Mouse (Mus musculus): ENCODE data around the gene Ccnt1. TPM values are rescaled to one million over a fixed set of nuclear protein-coding genes. Genes with fewer than 3 reads are reported as not detected.

Gene Ccnt1
- total RNA-seq, 2 experiments from 2014 or later = 17.3 to 21.1 TPM

DNA sequence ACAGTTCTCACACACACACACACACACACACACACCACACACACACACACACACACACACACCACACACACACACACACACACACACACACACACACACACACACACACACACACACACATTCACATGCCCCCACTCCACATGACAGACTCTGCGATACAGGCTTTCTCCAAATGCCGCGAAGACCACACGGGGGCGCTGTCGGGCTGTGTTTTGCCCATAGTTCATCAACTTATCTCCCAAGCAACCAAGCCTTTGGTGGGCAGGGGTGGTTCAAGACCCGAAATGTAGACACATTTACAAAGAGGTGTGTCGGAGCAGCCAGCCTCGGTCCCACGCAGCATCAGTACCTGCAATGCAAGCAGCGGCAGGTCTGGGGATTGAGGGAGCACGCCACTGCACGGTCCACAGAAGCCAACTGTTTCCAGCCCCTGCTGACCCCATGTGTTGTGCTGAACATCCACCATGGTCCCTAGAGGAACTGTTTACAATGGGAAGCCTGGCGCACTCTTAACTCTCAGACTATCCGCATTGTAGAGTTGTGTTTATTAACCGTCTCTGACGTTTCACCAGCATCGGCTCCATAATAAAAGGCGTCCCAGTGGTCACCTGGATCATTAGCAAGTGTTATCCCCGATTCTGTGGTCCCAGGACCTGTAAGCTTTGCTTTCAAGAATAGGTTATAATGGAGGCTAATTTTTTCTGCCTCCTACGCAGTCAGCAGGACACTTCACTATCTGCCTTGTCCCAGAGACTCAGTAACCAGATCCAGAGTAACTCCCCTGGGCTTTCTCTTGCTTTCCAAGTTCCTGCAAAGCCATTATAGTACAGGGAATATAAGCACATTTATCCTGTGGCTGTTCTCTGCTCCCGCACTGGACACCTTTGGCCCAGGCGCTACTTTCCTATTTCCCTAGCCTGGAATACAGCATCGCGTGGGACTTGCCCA is 60.0 kb downstream of the Ccnt1 start:
- peak; percentile 57 for DNase-seq

DNA sequence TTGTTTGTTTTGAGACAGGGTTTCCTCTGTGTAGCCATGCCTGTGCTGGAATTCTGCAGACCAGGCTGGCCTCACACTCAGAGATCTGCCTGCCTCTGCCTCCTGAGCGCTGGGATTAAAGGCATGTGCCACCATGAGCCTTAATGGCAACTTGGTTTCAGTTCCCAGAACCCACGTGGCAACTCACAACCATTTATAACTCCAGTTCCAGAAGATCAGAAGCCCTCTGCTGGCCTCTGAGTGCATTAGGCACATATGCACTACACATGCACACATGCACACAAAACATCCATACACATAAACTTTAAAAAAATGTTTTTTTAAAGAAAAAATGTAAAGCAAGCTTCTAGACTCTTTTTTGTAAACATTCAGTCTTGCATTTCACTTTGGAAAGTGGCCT is 61.3 kb downstream of the Ccnt1 start:
- DNase-seq = no peak

DNA sequence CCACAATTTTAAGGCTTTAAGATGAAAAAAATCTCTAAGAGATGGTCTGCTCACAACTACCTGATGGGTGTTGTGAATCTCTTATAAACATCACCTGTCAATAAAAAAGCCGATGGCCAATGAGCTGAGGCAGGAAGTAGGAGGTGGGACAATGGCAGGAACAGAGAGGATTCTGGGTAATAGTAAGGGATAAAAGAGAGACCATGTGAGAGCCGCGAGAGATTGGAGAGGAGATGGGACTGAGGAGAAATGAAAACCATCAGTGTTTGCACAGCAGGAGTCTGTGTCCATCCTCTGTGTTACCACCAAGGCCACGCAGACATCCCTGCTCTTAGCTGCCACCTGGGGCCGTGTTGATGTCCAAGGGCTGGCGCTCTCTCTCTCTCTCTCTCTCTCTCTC is 63.4 kb downstream of the Ccnt1 start:
- no peak for DNase-seq

DNA sequence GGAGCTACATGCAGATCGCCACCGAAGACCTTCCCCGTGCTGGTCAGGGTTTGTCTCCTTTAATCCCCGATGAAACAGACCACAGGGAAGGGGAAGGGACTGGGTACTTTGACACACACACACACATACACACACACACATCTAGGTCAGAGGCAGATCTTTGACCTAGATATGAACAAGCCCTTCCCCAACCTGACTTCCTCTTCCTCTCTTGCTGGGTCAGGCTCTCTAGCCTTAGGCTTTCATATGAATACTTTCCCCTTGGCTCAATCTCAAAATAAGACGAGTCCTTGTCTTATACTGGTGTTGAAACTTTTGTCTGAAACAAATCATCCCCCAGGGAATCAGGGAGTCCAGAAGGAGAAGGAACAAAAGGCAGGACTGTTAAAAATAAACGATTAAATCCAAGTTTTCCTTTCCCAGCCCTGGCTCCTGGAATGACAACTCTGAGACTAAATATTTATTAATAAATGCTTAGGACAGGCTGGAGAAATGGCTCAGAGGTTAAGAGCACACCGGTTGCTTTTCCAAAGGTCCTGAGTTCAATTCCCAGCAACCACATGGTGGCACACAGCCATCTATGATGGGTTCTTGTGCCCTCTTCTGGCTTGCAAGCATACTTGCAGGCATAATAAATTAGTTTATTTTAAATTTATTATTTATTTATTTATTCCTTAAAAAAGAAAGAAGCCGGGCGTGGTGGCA is 64.3 kb downstream of the Ccnt1 start:
- no peak for DNase-seq

DNA sequence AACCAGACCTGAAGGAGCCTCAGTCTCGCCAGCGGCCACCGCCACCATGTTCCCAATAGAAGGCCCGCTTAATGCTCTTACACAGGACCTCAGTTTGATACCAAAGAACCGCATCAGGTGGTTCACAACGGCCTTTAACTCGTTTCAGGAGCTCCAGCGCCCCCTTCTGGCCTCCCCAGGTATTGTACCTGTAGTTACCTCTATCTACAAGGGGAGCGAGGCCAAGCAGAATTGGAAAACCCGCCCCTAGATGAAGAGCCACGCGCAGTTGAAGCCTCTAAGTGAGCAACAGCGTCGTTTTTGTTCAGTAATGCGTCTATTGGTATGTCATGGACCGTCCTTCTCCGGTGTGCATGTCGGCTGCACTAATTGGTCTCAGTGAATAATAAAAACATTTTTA is 66.2 kb downstream of the Ccnt1 start:
- DNase-seq = peak; percentile 39

DNA sequence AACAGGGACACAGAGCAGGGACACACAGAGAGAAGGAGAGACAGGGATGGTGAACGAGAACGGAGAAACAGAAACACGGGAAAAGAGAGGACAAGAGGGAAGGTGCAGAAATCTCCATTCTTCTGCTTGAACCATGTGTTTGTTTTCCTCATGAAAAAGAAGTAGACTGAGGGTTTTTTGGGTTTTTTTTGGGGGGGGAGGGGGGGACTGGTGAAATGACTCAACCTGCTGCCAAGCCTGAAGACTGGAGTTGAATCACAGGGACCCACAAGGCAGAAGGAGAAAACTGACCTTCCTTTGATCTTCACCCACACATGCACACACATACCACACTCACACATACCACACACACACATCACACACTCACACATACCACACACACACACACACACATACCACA is 67.4 kb downstream of the Ccnt1 start:
- no peak for DNase-seq

DNA sequence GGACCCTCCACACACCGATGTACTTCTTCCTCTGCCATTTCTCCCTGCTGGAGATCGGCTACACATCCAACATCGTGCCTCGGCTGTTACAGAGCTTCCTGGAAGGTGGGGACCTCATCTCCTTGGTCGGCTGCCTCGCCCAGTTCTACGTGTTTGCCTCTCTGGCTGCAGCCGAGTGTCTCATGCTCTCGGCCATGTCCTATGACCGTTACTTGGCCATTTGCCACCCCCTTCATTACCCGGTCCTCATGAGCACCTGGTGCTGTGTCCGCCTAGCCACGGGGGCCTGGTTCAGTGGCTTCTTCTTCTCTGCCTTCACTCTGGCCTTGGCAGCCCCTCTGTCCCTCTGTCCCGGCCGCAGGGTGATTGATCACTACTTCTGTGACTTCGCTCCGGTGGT is 73.1 kb downstream of the Ccnt1 start:
- DNase-seq = no peak

DNA sequence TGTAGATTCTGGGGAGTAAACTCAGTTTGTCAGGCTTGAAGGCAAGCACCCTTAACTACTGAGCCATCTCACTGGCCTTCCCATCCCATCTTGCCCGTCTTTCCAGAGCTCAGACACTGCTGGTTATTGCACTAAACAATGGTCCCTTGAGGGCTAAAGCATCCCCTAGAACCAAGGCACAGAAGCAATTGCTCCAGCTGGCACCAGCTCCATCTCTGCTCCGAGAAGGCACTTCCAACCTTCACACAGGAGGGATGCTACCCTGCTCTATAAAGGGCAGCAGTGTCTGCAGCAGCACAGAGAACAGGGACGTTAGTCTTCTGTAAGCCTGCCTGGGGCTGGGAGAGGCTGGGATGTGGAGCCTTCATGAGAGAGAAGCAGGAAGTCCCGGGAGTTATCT is 78.6 kb downstream of the Ccnt1 start, which contains the start of gene Olfr279:
Gene Olfr279, plus strand, starts transcription at position 301 of the 400 bp plus-strand sequence.
- DNase-seq = no peak

DNA sequence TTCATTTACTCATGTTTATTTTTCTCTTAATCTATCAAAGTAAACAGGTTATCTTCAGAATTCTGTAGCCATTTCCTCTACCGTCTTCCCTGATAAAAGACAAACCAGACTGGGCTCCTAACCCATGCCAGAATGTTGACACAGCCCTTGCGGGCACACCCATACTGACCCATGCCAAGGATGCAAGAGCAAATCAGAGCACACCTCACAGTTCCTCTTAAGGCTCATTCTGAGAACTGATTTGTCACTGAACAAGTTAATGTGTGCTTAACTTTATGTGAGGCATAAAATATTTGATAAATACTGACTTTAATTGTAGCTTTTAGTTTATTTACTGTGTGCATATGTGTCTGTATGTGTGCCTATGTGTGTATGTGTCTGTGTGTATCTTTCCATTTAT is 79.4 kb downstream of the Ccnt1 start:
- DNase-seq = no peak

Small RNAs within 50 kb of the gene (microRNA-seq; reads per million reads assigned to microRNA genes)
- 4.8 to 7.4 reads per million in 2 experiments for gene Mir1291 (ENCODE audit: borderline replicate concordance in 2 of 2)

Other genes with a start within 250 kb of the Ccnt1 start
- not detected for gene Olfr284, start 229.9 kb downstream of the Ccnt1 start, total RNA-seq (2021)
- gene Olfr283, start 190.0 kb downstream of the Ccnt1 start, total RNA-seq (2021) = not detected
- not detected for gene Olfr282, start 139.7 kb downstream of the Ccnt1 start, total RNA-seq (2021)
- not detected for gene Olfr281, start 118.3 kb downstream of the Ccnt1 start, total RNA-seq (2021)
- gene OR5BS1P, start 101.0 kb downstream of the Ccnt1 start, total RNA-seq (2021) = not detected
- not detected for gene Lalba, start 88.2 kb downstream of the Ccnt1 start, total RNA-seq (2021)
- not detected for gene Olfr279, start 78.5 kb downstream of the Ccnt1 start, total RNA-seq (2021)
- gene Kansl2, start 36.7 kb downstream of the Ccnt1 start, total RNA-seq (2021) = 10 to 100 TPM; 55.8 to 57.9 TPM
- under 1 TPM in 1 of 2 experiments, not detected in 1; 0.74 TPM for gene 4930415O20Rik, start 81 bp upstream of the Ccnt1 start, total RNA-seq (2021)
- 10 to 100 TPM; 19.0 to 32.3 TPM for gene Adcy6, start 39.2 kb upstream of the Ccnt1 start, total RNA-seq (2021)
- gene Cacnb3, start 59.9 kb upstream of the Ccnt1 start, total RNA-seq (2021) = 1 to 10 TPM; 3.4 to 4.1 TPM
- gene Ddx23, start 92.0 kb upstream of the Ccnt1 start, total RNA-seq (2021) = 10 to 100 TPM; 53.1 to 56.8 TPM
- gene Rnd1, start 106.5 kb upstream of the Ccnt1 start, total RNA-seq (2021) = 1 to 10 TPM in 1 of 2 experiments, under 1 TPM in 1; 0.40 to 1.0 TPM
- not detected for gene Ccdc65, start 137.3 kb upstream of the Ccnt1 start, total RNA-seq (2021)
- 1 to 10 TPM; 2.7 to 3.5 TPM for gene Fkbp11, start 157.3 kb upstream of the Ccnt1 start, total RNA-seq (2021)
- gene Arf3, start 192.3 kb upstream of the Ccnt1 start, total RNA-seq (2021) = 10 to 100 TPM in 1 of 2 experiments, 1 to 10 TPM in 1; 8.3 to 10.4 TPM
- 1 to 10 TPM in 1 of 2 experiments, under 1 TPM in 1; 0.79 to 1.7 TPM for gene Wnt10b, start 207.2 kb upstream of the Ccnt1 start, total RNA-seq (2021)
- gene Wnt1, start 218.9 kb upstream of the Ccnt1 start, total RNA-seq (2021) = not detected
- gene Ddn, start 238.6 kb upstream of the Ccnt1 start, total RNA-seq (2021) = under 1 TPM; 0.38 to 0.74 TPM

Measured in gastrocnemius, postnatal 25 days (tissue).